Mouse (Mus musculus): ENCODE measurements at regions not wholly inside any gene's neighbourhood (a gene's known extent, or its start where the extent isn't known, plus 50 kb on each side); places are given as distances from the start of the nearest gene placed in this dataset.

- H3ac ChIP-seq (ENCODE audit: control insufficient read depth, insufficient read length): no peak overlapping the region
- no peaks in the 10 kb centered on the region for H3K27me3 ChIP-seq (ENCODE audit: control insufficient read depth, insufficient read depth, insufficient read length)
- TF ChIP-seq POLR2AphosphoS2 (IDR thresholded peaks at IDR 0.05; ENCODE audit: insufficient read length, low read depth) (no peak), MYOG (IDR thresholded peaks at IDR 0.05; ENCODE audit: control insufficient read depth in 1 of 3, insufficient read depth in 1 of 3, insufficient read length in 2 of 3, low read depth in 2 of 3) (no peak), E2F4 (IDR thresholded peaks at IDR 0.05; ENCODE audit: insufficient read depth) (no peak), USF1 (IDR thresholded peaks at IDR 0.05; ENCODE audit: low read depth) (no peak), CEBPB (IDR thresholded peaks at IDR 0.05; ENCODE audit: insufficient read depth, poor library complexity, severe bottlenecking) (no peak), TCF12 (IDR thresholded peaks at IDR 0.05; ENCODE audit: insufficient read depth, poor library complexity, severe bottlenecking) (no peak), MYOD1 (IDR thresholded peaks at IDR 0.05; ENCODE audit: control insufficient read depth in 1 of 3, insufficient read length in 2 of 3, low read depth in 2 of 3) (no peak), POLR2A (IDR thresholded peaks at IDR 0.05; ENCODE audit: insufficient read length, low read depth) (no peak), SRF (IDR thresholded peaks at IDR 0.05; ENCODE audit: control insufficient read depth, insufficient read length, low read depth) (no peak), MAX (IDR thresholded peaks at IDR 0.05; ENCODE audit: low read depth) (no peak), TCF3 (IDR thresholded peaks at IDR 0.05; ENCODE audit: insufficient read length, low read depth) (no peak), REST (IDR thresholded peaks at IDR 0.05; ENCODE audit: insufficient read depth, insufficient read length) (no peak)
- no peaks in the 10 kb centered on the region for H3K36me3 ChIP-seq (ENCODE audit: control insufficient read depth, insufficient read depth)
- H3K4me2 ChIP-seq (ENCODE audit: low read depth): no peak overlapping the region
- H3K4me3 ChIP-seq: no peak overlapping the region
- H3K79me2 ChIP-seq (ENCODE audit: control insufficient read depth, insufficient read depth): no peaks in the 10 kb centered on the region
Measured at GRCm38 (mm10) chr12:35690914-35691313, 156.1 kb upstream of the Ahr start.

- H3K36me3 ChIP-seq (ENCODE audit: control insufficient read depth, insufficient read depth): no peaks in the 10 kb centered on the region
- H3K4me3 ChIP-seq: no peak overlapping the region
- TF ChIP-seq POLR2AphosphoS2 (IDR thresholded peaks at IDR 0.05; ENCODE audit: insufficient read length, low read depth) (no peak), TCF12 (IDR thresholded peaks at IDR 0.05; ENCODE audit: insufficient read depth, poor library complexity, severe bottlenecking) (no peak), POLR2A (IDR thresholded peaks at IDR 0.05; ENCODE audit: insufficient read length, low read depth) (no peak)
- H3K4me2 ChIP-seq (ENCODE audit: low read depth): no peak overlapping the region
- no peaks in the 10 kb centered on the region for H3K79me2 ChIP-seq (ENCODE audit: control insufficient read depth, insufficient read depth)
- H3ac ChIP-seq (ENCODE audit: control insufficient read depth, insufficient read length): no peak overlapping the region
- no peaks in the 10 kb centered on the region for H3K27me3 ChIP-seq (ENCODE audit: control insufficient read depth, insufficient read depth, insufficient read length)
Measured at GRCm38 (mm10) chr12:35686231-35686630, 151.4 kb upstream of the Ahr start.

- no peaks in the 10 kb centered on the region for H3K36me3 ChIP-seq (ENCODE audit: control insufficient read depth, insufficient read depth)
- TF ChIP-seq USF1 (IDR thresholded peaks at IDR 0.05; ENCODE audit: low read depth): no peak
- no peak for TF ChIP-seq SRF (IDR thresholded peaks at IDR 0.05; ENCODE audit: control insufficient read depth, insufficient read length, low read depth)
- no peak for TF ChIP-seq TCF12 (IDR thresholded peaks at IDR 0.05; ENCODE audit: insufficient read depth, poor library complexity, severe bottlenecking)
- no peak for TF ChIP-seq E2F4 (IDR thresholded peaks at IDR 0.05; ENCODE audit: insufficient read depth)
- TF ChIP-seq POLR2AphosphoS2 (IDR thresholded peaks at IDR 0.05; ENCODE audit: insufficient read length, low read depth): no peak
- no peak for TF ChIP-seq MAX (IDR thresholded peaks at IDR 0.05; ENCODE audit: low read depth)
- TF ChIP-seq MYOD1 (IDR thresholded peaks at IDR 0.05; ENCODE audit: control insufficient read depth in 1 of 3, insufficient read length in 2 of 3, low read depth in 2 of 3): no peak
- TF ChIP-seq MYOG (IDR thresholded peaks at IDR 0.05; ENCODE audit: control insufficient read depth in 1 of 3, insufficient read depth in 1 of 3, insufficient read length in 2 of 3, low read depth in 2 of 3): no peak
- TF ChIP-seq TCF3 (IDR thresholded peaks at IDR 0.05; ENCODE audit: insufficient read length, low read depth): no peak
- TF ChIP-seq POLR2A (IDR thresholded peaks at IDR 0.05; ENCODE audit: insufficient read length, low read depth): no peak
- TF ChIP-seq CEBPB (IDR thresholded peaks at IDR 0.05; ENCODE audit: insufficient read depth, poor library complexity, severe bottlenecking): no peak
- no peak for TF ChIP-seq REST (IDR thresholded peaks at IDR 0.05; ENCODE audit: insufficient read depth, insufficient read length)
- no peak overlapping the region for H3K4me3 ChIP-seq
- no peak overlapping the region for H3K4me2 ChIP-seq (ENCODE audit: low read depth)
- H3K79me2 ChIP-seq (ENCODE audit: control insufficient read depth, insufficient read depth): no peaks in the 10 kb centered on the region
- no peak overlapping the region for H3ac ChIP-seq (ENCODE audit: control insufficient read depth, insufficient read length)
- H3K27me3 ChIP-seq (ENCODE audit: control insufficient read depth, insufficient read depth, insufficient read length): no peaks in the 10 kb centered on the region
Measured at GRCm38 (mm10) chr12:35685189-35685588, 150.4 kb upstream of the Ahr start.

- H3K4me2 ChIP-seq (ENCODE audit: low read depth): no peak overlapping the region
- no peaks in the 10 kb centered on the region for H3K27me3 ChIP-seq (ENCODE audit: control insufficient read depth, insufficient read depth, insufficient read length)
- H3K79me2 ChIP-seq (ENCODE audit: control insufficient read depth, insufficient read depth): no peaks in the 10 kb centered on the region
- H3K4me3 ChIP-seq: no peak overlapping the region
- H3K36me3 ChIP-seq (ENCODE audit: control insufficient read depth, insufficient read depth): no peaks in the 10 kb centered on the region
- TF ChIP-seq MYOG (IDR thresholded peaks at IDR 0.05; ENCODE audit: control insufficient read depth in 1 of 3, insufficient read depth in 1 of 3, insufficient read length in 2 of 3, low read depth in 2 of 3): no peak
- no peak for TF ChIP-seq E2F4 (IDR thresholded peaks at IDR 0.05; ENCODE audit: insufficient read depth)
- TF ChIP-seq MAX (IDR thresholded peaks at IDR 0.05; ENCODE audit: low read depth): no peak
- no peak for TF ChIP-seq CEBPB (IDR thresholded peaks at IDR 0.05; ENCODE audit: insufficient read depth, poor library complexity, severe bottlenecking)
- no peak for TF ChIP-seq TCF12 (IDR thresholded peaks at IDR 0.05; ENCODE audit: insufficient read depth, poor library complexity, severe bottlenecking)
- no peak for TF ChIP-seq TCF3 (IDR thresholded peaks at IDR 0.05; ENCODE audit: insufficient read length, low read depth)
- TF ChIP-seq USF1 (IDR thresholded peaks at IDR 0.05; ENCODE audit: low read depth): no peak
- TF ChIP-seq SRF (IDR thresholded peaks at IDR 0.05; ENCODE audit: control insufficient read depth, insufficient read length, low read depth): no peak
- TF ChIP-seq REST (IDR thresholded peaks at IDR 0.05; ENCODE audit: insufficient read depth, insufficient read length): no peak
- TF ChIP-seq POLR2A (IDR thresholded peaks at IDR 0.05; ENCODE audit: insufficient read length, low read depth): no peak
- TF ChIP-seq MYOD1 (IDR thresholded peaks at IDR 0.05; ENCODE audit: control insufficient read depth in 1 of 3, insufficient read length in 2 of 3, low read depth in 2 of 3): no peak
- TF ChIP-seq POLR2AphosphoS2 (IDR thresholded peaks at IDR 0.05; ENCODE audit: insufficient read length, low read depth): no peak
- H3ac ChIP-seq (ENCODE audit: control insufficient read depth, insufficient read length): no peak overlapping the region
Measured at GRCm38 (mm10) chr12:35681864-35682449, 147.1 kb upstream of the Ahr start.

GRCm38 (mm10) chr12:35679903-35680302 is 145.1 kb upstream of the Ahr start:
- no peaks in the 10 kb centered on the region for H3K27me3 ChIP-seq (ENCODE audit: control insufficient read depth, insufficient read depth, insufficient read length)
- H3K36me3 ChIP-seq (ENCODE audit: control insufficient read depth, insufficient read depth): no peaks in the 10 kb centered on the region
- no peak overlapping the region for H3ac ChIP-seq (ENCODE audit: control insufficient read depth, insufficient read length)
- TF ChIP-seq MYOD1 (IDR thresholded peaks at IDR 0.05; ENCODE audit: control insufficient read depth in 1 of 3, insufficient read length in 2 of 3, low read depth in 2 of 3) (no peak), CEBPB (IDR thresholded peaks at IDR 0.05; ENCODE audit: insufficient read depth, poor library complexity, severe bottlenecking) (peak; percentile 91)
- no peaks in the 10 kb centered on the region for H3K79me2 ChIP-seq (ENCODE audit: control insufficient read depth, insufficient read depth)
- H3K4me2 ChIP-seq (ENCODE audit: low read depth): no peak overlapping the region
- no peak overlapping the region for H3K4me3 ChIP-seq

All from myocyte (in vitro differentiated cells).